Mouse (Mus musculus) spleen, adult 2 months (tissue): Measurements from ENCODE around the gene Gm7138. TPM values are rescaled to one million over a fixed set of nuclear protein-coding genes. Genes with fewer than 3 reads are reported as not detected.
"Not testable (repeated sequence)": the region's sequence is repeated elsewhere in the genome, so short reads cannot be mapped to it uniquely, and the experiment has no call there.

ENCODE experiments used
- DNase-seq, 2 experiments: peaks; one replicate each; pipeline versions ENCODE4 v3.0.0 to v3.0.0-alpha.2; 2012 to 2021; ENCODE audit warnings: low spot score in 2 of 2, low read depth in 1 of 2
- H3K27ac ChIP-seq: fragments of 200-500 bp; 2 replicates; pipeline ENCODE4 v1.5.1; 2012; ENCODE audit warnings: low read length, inconsistent platforms; ENCODE audit not compliant: insufficient read depth
- H3K27me3 ChIP-seq: fragments of 200-500 bp; 2 replicates; pipeline ENCODE4 v1.6.1; 2012; ENCODE audit warnings: mild to moderate bottlenecking, moderate library complexity, low read length, inconsistent platforms; ENCODE audit not compliant: control insufficient read depth, insufficient read depth
- H3K36me3 ChIP-seq: fragments of 200-500 bp; 2 replicates; pipeline ENCODE4 v1.6.1; 2012; ENCODE audit warnings: mild to moderate bottlenecking, low read length, inconsistent platforms; ENCODE audit not compliant: control insufficient read depth, insufficient read depth
- H3K4me1 ChIP-seq: fragments of 200-500 bp; 2 replicates; pipeline ENCODE4 v1.6.1; 2011; ENCODE audit warnings: inconsistent platforms; ENCODE audit not compliant: control insufficient read depth, insufficient read depth, insufficient read length
- H3K4me3 ChIP-seq: fragments of 200-500 bp; 2 replicates; pipeline ENCODE4 v1.5.1; 2011; ENCODE audit warnings: mild to moderate bottlenecking, inconsistent platforms; ENCODE audit not compliant: insufficient read depth, insufficient read length; ENCODE audit errors: extremely low read depth
- CTCF ChIP-seq: fragments of 200-500 bp; IDR thresholded peaks from 2 replicates; pipeline ENCODE4 v1.5.1; 2011; ENCODE audit warnings: mild to moderate bottlenecking, inconsistent platforms; ENCODE audit not compliant: insufficient read depth, insufficient read length, insufficient replicate concordance; ENCODE audit errors: extremely low read depth
- POLR2A ChIP-seq: fragments of 200-500 bp; IDR thresholded peaks from 2 replicates; pipeline ENCODE4 v1.6.1; 2011; ENCODE audit warnings: low read depth, low read length, inconsistent platforms
- WGBS: fragments of 180-500 bp; shearing (Covaris S2); methylation state at CpG from one replicate; pipeline ENCODE4 v1.1.7; 2018; 5-methylcytosine and 5-hydroxymethylcytosine counted together
- polyA plus RNA-seq: library from polyadenylated mRNA; depleted of rRNA; stranded (reverse); fragments of >200 nt; gene quantifications from 2 replicates; pipeline ENCODE4 v1.2.3, GENCODE M21; 2012

Gene Gm7138
- polyA plus RNA-seq, 1 experiment: not detected

DNA sequence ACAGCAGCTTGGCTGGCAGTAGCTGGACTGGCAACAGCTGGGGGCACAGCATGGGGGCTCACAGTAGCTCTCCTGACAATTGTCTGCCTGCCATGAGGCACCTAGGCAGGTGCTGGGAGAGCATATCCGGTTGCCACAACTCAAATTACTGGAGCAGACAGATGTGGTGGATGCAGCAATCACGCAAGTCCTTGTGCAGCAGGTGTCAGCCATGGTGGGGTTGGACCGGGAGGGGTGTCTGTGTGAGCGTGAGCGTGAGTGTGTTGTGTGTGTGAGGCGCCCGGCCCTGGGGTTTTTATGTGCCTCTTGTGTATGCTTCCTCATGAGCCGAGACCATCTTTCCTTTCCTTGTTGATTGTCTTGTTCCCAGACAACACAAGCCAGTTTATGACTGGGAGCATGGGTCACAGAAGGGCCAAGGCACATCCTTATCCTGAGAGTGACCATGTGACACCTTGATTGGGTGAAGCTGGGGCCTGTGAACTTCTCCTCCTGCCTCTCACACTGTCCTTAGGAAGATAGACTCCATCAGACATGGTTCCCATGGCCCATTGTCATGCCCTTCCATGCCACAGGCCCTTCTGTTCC is 22.3 kb upstream of the Gm7138 start, which contains the start of gene Gm19668:
Gene Gm19668, minus strand, starts transcription at position 213 of the 588 bp plus-strand sequence.
- H3K27ac ChIP-seq: no peak within 1 kb of the TSS
- no peak for DNase-seq
- 68% methylated on average over 8 of the region's 8 CpGs for WGBS
- no peaks in the 10 kb centered on the region for H3K27me3 ChIP-seq
- no peaks in the 10 kb centered on the region for H3K4me1 ChIP-seq
- no peak for TF ChIP-seq CTCF
- TF ChIP-seq POLR2A: no peak
- no peaks in the 10 kb centered on the region for H3K36me3 ChIP-seq
- H3K4me3 ChIP-seq: no peak within 1 kb of the TSS

DNA sequence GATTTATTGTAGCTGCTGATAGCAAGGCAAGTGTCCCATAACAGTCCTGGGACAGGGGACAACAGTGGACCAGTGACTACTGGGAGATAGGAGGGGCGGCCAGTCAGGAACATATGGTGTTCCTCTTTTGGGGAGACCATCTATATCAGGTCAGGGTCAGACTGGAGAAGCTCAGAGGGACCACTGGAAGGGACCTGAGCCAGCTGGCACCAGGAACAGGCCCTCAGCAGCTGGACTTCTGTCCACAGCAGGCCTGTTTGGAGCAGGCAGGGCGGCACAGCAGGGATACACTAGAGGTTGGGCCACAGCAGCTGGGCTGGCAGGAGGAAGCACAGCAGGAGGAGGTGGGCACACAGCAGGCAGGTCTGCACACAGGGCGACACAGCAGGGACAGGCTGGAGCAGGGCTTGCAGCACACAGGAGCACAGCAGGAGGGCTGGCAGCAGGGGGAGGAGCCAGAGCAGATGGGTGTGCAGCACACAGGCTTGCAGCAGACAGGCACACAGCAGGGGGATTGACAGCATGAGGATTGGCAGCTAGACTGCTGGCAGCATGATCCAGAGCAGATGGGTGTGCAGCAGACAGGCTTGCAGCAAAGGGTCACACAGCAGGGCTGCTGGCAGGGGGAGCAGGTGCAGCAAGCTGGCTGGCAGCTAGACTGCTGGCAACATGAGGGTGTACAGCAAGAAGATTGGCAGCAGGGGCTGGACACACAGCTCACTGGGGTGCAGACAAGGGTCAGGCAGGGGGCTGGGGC is 21.6 kb upstream of the Gm7138 start:
- not testable (repeated sequence) for H3K4me3 ChIP-seq, DNase-seq, H3K27me3 ChIP-seq, H3K27ac ChIP-seq, H3K4me1 ChIP-seq, H3K36me3 ChIP-seq
- 56% methylated on average over 3 of the region's 3 CpGs for WGBS

DNA sequence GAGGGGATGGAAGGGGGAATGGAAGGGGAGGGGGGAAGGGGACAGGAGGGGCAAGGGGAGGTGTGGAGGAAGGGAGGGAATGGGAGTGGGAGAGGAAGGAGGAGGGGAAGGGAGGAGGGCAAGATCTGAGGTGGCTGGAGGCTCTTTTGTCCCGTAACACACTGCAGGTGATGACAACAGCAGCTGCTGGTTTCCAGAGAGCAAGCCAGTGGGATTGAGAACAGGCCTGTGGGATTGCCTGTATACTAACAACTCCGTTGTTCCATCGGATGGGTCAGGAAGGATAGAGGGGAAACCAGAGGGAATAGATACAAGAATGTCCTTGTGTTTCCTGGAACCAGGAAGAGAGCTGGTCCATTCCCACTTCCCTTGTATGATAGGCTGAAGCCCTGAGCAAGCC is 20.9 kb upstream of the Gm7138 start:
- no peaks in the 10 kb centered on the region for H3K27me3 ChIP-seq
- WGBS: 54% methylated on average over 3 of the region's 3 CpGs
- DNase-seq: no peak
- H3K4me1 ChIP-seq: no peaks in the 10 kb centered on the region
- no peak overlapping the region for H3K4me3 ChIP-seq
- H3K36me3 ChIP-seq: no peaks in the 10 kb centered on the region
- no peak for TF ChIP-seq CTCF
- H3K27ac ChIP-seq: no peak overlapping the region

DNA sequence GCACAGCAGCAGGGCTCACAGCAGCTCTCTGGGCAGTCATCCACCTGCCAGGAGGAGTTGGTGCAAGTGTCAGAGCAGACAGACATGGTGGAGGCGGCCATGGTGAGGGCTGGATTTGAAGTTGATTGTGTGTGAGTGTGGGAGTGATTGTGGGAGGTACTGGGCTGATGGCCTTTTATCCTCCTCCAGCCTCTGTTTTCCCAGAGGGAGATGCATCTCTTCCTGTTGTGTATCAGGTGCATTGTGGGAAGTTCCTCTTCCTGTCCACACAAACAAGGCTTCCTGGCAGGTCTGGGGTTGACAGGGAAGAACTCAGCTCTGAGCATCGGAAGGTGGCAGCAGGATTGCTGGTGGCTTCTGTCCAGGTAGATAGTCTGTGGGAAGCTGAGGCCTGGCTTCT is 18.2 kb upstream of the Gm7138 start, which contains the start of gene Gm9639:
Gene Gm9639, minus strand, starts transcription at position 101 of the 400 bp plus-strand sequence.
- Histone ChIP-seq H3K27ac (no peak within 1 kb of the TSS), H3K27me3 (no peaks in the 10 kb centered on the region), H3K36me3 (no peaks in the 10 kb centered on the region), H3K4me1 (no peaks in the 10 kb centered on the region), H3K4me3 (no peak within 1 kb of the TSS)
- TF ChIP-seq CTCF (no peak), POLR2A (no peak)
- WGBS: 66% methylated on average over 2 of the region's 2 CpGs
- no peak for DNase-seq

DNA sequence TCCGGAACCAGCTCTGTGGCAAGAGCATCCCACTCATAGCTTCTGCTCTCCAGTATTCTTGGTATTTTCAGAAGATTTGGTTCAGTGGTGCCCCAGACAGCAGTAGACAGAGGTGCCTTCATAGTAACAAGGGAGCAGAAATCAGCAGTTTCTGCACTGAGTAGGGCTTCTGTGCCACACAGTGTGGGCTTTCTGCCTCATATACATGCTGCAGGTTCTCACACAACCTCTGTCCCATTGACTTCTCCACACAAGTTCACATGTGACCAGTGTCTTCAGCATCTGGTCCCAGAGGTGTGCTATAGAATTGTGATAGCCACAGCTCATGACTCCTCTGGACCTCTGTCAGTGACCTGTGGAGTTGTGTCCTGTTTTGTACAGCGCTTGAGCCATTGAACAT is 11.9 kb upstream of the Gm7138 start:
- Histone ChIP-seq H3K27me3 (no peaks in the 10 kb centered on the region), H3K36me3 (no peaks in the 10 kb centered on the region), H3K27ac (no peak overlapping the region), H3K4me3 (no peak overlapping the region), H3K4me1 (no peaks in the 10 kb centered on the region)
- WGBS: 70% methylated on average over 2 of the region's 2 CpGs
- TF ChIP-seq POLR2A (no peak), CTCF (no peak)
- DNase-seq: no peak

DNA sequence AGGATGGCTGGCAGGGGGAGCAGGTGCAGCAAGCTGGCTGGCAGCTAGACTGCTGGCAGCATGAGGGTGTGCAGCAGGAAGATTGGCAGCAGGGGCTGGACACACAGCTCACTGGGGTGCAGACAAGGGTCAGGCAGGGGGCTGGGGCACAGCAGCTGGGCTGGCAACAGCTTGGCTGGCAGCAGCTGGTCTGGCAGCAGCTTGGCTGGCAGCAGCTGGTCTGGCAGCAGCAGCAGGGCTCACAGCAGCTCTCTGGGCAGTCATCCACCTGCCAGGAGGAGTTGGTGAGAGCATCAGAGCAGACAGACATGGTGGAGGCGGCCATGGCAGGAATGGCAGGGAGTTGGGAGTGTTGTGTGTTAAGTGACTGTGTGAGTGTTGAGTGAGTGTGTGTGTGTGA is 11.1 kb upstream of the Gm7138 start, which contains the start of gene Gm7137:
Gene Gm7137, minus strand, starts transcription at position 325 of the 400 bp plus-strand sequence.
- H3K27me3 ChIP-seq, H3K27ac ChIP-seq, H3K36me3 ChIP-seq, H3K4me3 ChIP-seq, DNase-seq, H3K4me1 ChIP-seq: not testable (repeated sequence)
- 78% methylated on average over 1 of the region's 1 CpGs for WGBS

DNA sequence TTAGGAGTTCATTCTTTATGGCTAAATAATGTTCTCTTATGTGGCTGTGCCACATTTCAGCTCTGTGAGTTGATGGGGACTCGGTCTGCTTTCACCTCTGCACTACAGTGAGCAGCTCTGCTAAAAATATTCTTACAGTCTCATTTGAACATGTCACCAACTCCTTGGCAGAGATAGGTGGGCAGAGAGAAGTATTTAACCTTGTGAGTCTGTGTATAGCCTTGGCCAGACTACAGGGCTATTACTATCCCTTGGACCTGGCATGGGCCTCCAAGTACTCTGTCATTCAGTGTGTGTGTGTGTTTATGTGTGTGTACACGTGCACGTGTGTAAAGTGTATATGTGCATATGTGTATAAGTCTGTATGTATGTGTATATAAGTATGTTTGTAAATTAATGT is 6.7 kb upstream of the Gm7138 start:
- not testable (repeated sequence) for H3K4me3 ChIP-seq, DNase-seq, H3K4me1 ChIP-seq, H3K36me3 ChIP-seq, H3K27ac ChIP-seq, H3K27me3 ChIP-seq
- WGBS: 96% methylated on average over 2 of the region's 3 CpGs

DNA sequence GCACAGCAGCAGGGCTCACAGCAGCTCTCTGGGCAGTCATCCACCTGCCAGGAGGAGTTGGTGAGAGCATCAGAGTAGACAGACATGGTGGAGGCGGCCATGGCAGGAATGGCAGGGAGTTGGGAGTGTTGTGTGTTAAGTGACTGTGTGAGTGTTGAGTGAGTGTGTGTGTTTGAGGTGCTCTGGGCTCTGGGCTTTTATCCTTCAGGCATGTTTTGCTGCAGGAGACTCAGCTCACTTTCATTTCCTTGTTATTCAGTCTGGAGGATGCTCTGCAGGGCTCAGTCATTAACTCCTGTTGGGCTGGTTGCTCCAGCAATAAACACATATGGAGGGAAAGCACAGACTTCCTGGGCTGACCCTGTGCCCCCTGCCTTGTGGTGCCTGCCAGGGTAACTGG is 5.7 kb upstream of the Gm7138 start, which contains the start of gene Gm3250:
Gene Gm3250, minus strand, starts transcription at position 101 of the 400 bp plus-strand sequence.
- 40% methylated on average over 1 of the region's 1 CpGs for WGBS

DNA sequence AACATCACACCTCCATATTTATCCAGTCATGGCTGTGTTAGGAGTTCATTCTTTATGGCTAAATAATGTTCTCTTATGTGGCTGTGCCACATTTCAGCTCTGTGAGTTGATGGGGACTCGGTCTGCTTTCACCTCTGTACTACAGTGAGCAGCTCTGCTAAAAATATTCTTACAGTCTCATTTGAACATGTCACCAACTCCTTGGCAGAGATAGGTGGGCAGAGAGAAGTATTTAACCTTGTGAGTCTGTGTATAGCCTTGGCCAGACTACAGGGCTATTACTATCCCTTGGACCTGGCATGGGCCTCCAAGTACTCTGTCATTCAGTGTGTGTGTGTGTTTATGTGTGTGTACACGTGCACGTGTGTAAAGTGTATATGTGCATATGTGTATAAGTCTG is 4.6 kb downstream of the Gm7138 start:
- not testable (repeated sequence) for H3K4me3 ChIP-seq, H3K27ac ChIP-seq, H3K36me3 ChIP-seq, H3K27me3 ChIP-seq, DNase-seq, H3K4me1 ChIP-seq
- WGBS: 63% methylated on average over 3 of the region's 3 CpGs

More for the DNA sequence above, 5.7 kb upstream of the Gm7138 start, which contains the start of gene Gm3250:
- H3K27ac ChIP-seq, DNase-seq, H3K4me1 ChIP-seq, H3K27me3 ChIP-seq, H3K36me3 ChIP-seq, H3K4me3 ChIP-seq: not testable (repeated sequence)

DNA sequence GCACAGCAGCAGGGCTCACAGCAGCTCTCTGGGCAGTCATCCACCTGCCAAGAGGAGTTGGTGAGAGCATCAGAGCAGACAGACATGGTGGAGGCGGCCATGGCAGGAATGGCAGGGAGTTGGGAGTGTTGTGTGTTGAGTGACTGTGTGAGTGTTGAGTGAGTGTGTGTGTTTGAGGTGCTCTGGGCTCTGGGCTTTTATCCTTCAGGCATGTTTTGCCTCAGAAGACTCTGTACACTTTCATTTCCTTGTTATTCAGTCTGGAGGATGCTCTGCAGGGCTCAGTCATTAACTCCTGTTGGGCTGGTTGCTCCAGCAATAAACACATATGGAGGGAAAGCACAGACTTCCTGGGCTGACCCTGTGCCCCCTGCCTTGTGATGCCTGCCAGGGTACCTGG is 5.5 kb downstream of the Gm7138 start, which contains the start of gene Gm3238:
Gene Gm3238, minus strand, starts transcription at position 101 of the 400 bp plus-strand sequence.
- not testable (repeated sequence) for H3K27ac ChIP-seq, H3K27me3 ChIP-seq, H3K4me1 ChIP-seq, H3K4me3 ChIP-seq, DNase-seq, H3K36me3 ChIP-seq
- 80% methylated on average over 1 of the region's 1 CpGs for WGBS
